Mouse (Mus musculus) kidney, embryonic 16.5 days (tissue): ENCODE data around the gene Cabp1. TPM values are rescaled to one million over a fixed set of nuclear protein-coding genes. Genes with fewer than 3 reads are reported as not detected.

Experiments used
- ATAC-seq: fragments of 200-750 bp; cut with Nextera tagmentation; 2 replicates; pipeline ENCODE4 v1.8.0; 2017; ENCODE audit warnings: moderate TSS enrichment; ENCODE audit not compliant: low FRiP score, low TSS enrichment
- H3K27ac ChIP-seq: fragments of 300-500 bp; sonication (generic); 2 replicates; pipeline ENCODE4 v1.5.1; 2014; ENCODE audit warnings: low read length
- H3K27me3 ChIP-seq: fragments of 300-500 bp; sonication (generic); 2 replicates; pipeline ENCODE4 v1.6.1; 2014; ENCODE audit warnings: low read length, control low read depth, mixed read lengths; ENCODE audit not compliant: insufficient read depth
- H3K36me3 ChIP-seq: fragments of 300-500 bp; sonication (generic); 2 replicates; pipeline ENCODE4 v1.6.1; 2014; ENCODE audit warnings: low read length, control low read depth, mixed read lengths; ENCODE audit not compliant: insufficient read depth
- H3K4me1 ChIP-seq: fragments of 300-500 bp; sonication (generic); 2 replicates; pipeline ENCODE4 v1.6.1; 2014; ENCODE audit warnings: low read length, control low read depth, mixed read lengths; ENCODE audit not compliant: insufficient read depth
- H3K4me2 ChIP-seq: fragments of 300-500 bp; sonication (generic); replicated peaks from 2 replicates; pipeline ENCODE4 v1.6.1; 2014; ENCODE audit warnings: low read depth, low read length
- H3K4me3 ChIP-seq: fragments of 300-500 bp; sonication (generic); 2 replicates; pipeline ENCODE4 v1.5.1; 2014; ENCODE audit warnings: mild to moderate bottlenecking, low read length
- H3K9ac ChIP-seq: fragments of 300-500 bp; sonication (generic); replicated peaks from 2 replicates; pipeline ENCODE4 v1.6.1; 2014; ENCODE audit warnings: low read length
- H3K9me3 ChIP-seq: fragments of 300-500 bp; sonication (generic); 2 replicates; pipeline ENCODE4 v1.6.1; 2016; ENCODE audit warnings: low read length, control low read depth
- WGBS: fragments of 180-500 bp; shearing (Covaris S2); extraction: QIAGEN DNeasy Blood & Tissue Kit; methylation state at CpG from one replicate; pipeline ENCODE4 v1.1.7; 2014; 5-methylcytosine and 5-hydroxymethylcytosine counted together
- polyA plus RNA-seq: library from polyadenylated mRNA; unstranded; fragments of >200 nt; fragmentation: Nextera tagmentation; extraction: Ambion mirVana; gene quantifications from 2 replicates; pipeline ENCODE4 v1.2.1, GENCODE M21; 2015

Gene Cabp1
- polyA plus RNA-seq, result 1.3 TPM in 2 replicates

GRCm38 (mm10) chr5:115193669-115194625, at the start of gene Cabp1:
Gene Cabp1, minus strand, starts transcription at chr5:115194381.
- H3K36me3 ChIP-seq, result no peaks in the 10 kb centered on the region
- peak; percentile 53 for ATAC-seq
- no peak within 1 kb of the TSS for H3K27ac ChIP-seq
- peak within 1 kb of the TSS; percentile 100 for H3K4me2 ChIP-seq
- peaks cover 20% of the 10 kb centered on the region for H3K4me1 ChIP-seq
- H3K9me3 ChIP-seq, result no peaks in the 10 kb centered on the region
- peaks cover 58% of the 10 kb centered on the region for H3K27me3 ChIP-seq
- H3K4me3 ChIP-seq, result peak within 1 kb of the TSS; percentile 61
- H3K9ac ChIP-seq, result peak within 1 kb of the TSS; percentile 56
- WGBS, result under 1% methylated on average over 82 of the region's 116 CpGs

DNA sequence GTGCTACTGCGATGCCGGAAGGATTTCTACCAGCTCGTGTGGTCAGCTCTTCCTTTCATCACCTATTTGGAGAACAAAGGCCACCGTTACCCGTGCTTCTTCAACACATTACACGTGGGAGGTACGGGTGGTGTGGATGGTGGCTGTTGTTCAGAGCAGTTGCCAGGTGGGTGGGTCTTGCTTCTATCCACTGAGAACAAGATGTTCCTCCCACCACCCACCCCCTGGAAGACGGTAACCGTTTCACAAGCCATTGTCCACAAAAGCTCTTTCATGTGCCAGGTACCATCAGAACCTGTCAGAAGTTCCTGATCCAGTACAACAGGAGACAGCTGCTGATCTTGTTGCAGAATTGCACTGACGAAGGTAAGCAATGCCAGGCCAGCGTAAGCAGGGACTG, 46.0 kb upstream of the Cabp1 start:
- H3K9ac ChIP-seq, result no peak overlapping the region
- no peak overlapping the region for H3K4me3 ChIP-seq
- no peak overlapping the region for H3K4me2 ChIP-seq
- no peak overlapping the region for H3K27ac ChIP-seq
- H3K4me1 ChIP-seq, result peaks cover 11% of the 10 kb centered on the region
- ATAC-seq, result no peak
- H3K27me3 ChIP-seq, result no peaks in the 10 kb centered on the region
- peaks cover 51% of the 10 kb centered on the region for H3K36me3 ChIP-seq
- no peaks in the 10 kb centered on the region for H3K9me3 ChIP-seq
- WGBS, result 78% methylated on average over 11 of the region's 11 CpGs

DNA sequence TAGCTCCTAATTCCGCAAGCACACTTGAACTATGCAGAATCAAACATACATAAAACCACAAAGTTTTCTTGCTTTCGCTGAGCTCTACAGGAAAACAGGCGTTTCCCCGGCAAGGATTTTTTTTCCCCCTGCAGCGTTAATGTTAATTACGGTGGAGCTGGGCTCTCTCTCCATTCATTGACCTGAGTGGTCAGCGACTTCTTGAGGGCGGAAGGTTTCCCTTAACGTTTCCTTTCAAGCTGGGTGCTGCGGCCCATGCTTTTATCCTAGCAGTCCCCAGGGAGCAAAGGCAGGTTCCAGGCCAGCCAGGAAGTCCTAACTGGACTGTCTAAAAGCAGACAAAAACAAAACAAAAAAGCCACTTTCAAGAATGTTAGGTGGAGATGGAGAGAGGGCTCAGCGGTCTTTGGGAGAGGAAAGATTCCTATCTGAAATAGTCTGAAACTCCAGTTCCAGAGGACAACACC, 44.6 kb upstream of the Cabp1 start:
- no peaks in the 10 kb centered on the region; the same call in 1 of the 2 replicates for H3K27me3 ChIP-seq
- ATAC-seq, result no peak
- H3K4me3 ChIP-seq, result peak overlapping the region; percentile 88
- H3K27ac ChIP-seq, result no peak overlapping the region
- peak overlapping the region; percentile 91 for H3K4me2 ChIP-seq
- no peaks in the 10 kb centered on the region for H3K9me3 ChIP-seq
- WGBS, result 5% methylated on average over 11 of the region's 11 CpGs
- H3K36me3 ChIP-seq, result peaks cover 37% of the 10 kb centered on the region
- peaks cover 15% of the 10 kb centered on the region for H3K4me1 ChIP-seq
- peak overlapping the region; percentile 86 for H3K9ac ChIP-seq

DNA sequence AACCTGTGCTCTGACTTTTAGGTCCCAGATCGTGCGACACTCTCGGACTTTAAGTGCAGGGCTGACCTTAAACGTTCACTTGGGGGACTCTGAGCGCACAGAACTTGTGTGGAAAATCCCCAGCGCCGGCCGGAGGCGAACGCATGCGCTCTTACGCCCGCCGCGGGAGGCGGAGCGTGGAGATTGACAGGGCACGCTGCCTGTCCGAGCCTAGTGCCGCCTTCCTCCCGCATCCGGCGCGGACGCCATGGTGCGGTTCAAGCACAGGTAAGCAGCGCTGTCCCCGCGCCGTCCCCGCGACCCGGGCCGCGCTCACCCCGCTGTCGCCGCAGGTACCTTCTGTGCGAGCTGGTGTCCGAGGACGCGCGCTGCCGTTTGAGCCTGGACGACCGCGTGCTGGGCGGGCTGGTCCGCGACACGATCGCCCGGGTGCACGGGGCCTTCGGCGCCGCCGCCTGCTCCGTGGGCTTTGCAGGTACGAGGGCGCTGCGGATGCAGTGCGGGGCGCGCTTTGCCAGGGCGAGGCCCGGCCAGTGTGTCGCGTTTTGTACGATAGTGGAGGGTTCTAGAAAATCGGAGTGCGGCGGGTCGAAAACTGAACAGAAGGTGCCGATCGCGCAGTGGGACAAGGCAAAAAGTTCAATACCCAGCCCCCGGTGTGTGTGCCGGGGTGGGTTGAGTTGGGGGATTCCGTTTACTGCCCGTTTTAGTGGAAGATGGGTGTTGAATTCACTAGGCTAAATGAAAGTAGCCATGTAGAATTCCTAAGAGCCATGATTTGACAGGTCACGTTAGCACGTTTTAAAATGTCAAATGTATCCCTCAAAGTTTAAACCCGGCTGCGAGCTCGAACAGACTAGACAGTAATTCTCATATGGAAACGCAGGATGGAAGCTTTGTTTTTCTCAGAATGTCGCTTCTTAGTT, 43.9 kb upstream of the Cabp1 start:
- Histone ChIP-seq H3K9me3 (no peaks in the 10 kb centered on the region), H3K27me3 (peaks cover 3% of the 10 kb centered on the region), H3K4me3 (peak overlapping the region; percentile 88), H3K4me1 (peaks cover 15% of the 10 kb centered on the region), H3K27ac (peak overlapping the region; percentile 84), H3K9ac (peak overlapping the region; percentile 86), H3K36me3 (peaks cover 30% of the 10 kb centered on the region), H3K4me2 (peak overlapping the region; percentile 91)
- peak; percentile 83 for ATAC-seq
- WGBS, result under 1% methylated on average over 88 of the region's 88 CpGs

DNA sequence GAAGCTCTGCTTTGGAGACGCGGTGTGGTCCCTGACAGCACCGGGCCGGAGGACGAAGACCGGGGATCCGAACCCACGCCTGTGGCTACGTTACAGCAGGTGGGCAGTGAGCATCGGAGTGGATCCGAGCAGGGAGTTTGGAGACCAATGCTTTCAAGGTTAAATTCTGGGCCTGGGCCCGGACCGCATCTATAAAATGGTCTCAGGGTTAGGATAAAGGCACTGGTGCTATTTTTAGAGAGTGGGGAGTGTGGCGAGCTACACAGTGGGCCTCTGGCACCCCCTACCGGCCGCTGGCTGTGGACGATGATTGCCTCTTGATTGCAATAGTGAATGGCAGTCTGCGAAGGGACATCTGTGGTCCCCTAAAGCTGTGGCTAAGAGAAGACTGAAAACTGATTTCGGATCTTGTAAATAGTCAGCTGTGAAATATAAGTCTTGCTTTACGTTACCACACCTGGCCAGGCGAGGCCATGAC, 41.6 kb upstream of the Cabp1 start, which contains the start of gene Pop5:
TSS of gene Pop5 (plus strand) at position 51 of the 478 bp plus-strand sequence.
- peaks cover 25% of the 10 kb centered on the region for H3K4me1 ChIP-seq
- under 1% methylated on average over 21 of the region's 21 CpGs for WGBS
- H3K4me3 ChIP-seq, result peak within 1 kb of the TSS; percentile 55
- H3K27me3 ChIP-seq, result peaks cover 11% of the 10 kb centered on the region
- ATAC-seq, result peak; percentile 72
- peak within 1 kb of the TSS; percentile 73 for H3K9ac ChIP-seq
- no peak within 1 kb of the TSS for H3K27ac ChIP-seq
- peaks cover 8% of the 10 kb centered on the region for H3K36me3 ChIP-seq
- no peaks in the 10 kb centered on the region for H3K9me3 ChIP-seq
- peak within 1 kb of the TSS; percentile 82 for H3K4me2 ChIP-seq

DNA sequence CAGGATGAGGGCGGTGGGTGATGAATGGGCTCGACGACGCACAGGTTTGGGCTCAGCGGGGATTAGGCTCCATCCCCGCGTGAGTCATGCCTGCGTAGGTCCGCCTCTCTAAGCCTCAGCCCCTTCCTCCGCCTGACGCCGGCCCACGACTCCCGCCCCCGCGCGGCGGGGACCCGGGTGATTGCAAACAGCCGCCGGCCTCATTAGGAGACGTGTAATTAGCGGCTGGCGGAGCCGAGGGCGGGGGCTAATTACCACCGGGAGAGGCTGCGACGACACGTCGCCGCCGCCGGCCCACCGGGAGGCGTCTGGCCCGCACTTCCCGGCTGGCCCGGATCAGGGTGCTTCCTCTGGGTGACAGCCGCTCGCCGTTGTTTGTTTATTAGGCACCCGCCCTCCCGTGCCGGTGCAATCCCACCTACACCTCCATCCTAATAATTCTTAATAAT, 41.2 kb upstream of the Cabp1 start:
- peaks cover 4% of the 10 kb centered on the region for H3K36me3 ChIP-seq
- H3K9ac ChIP-seq, result peak overlapping the region; percentile 73
- peaks cover 25% of the 10 kb centered on the region for H3K4me1 ChIP-seq
- no peak overlapping the region for H3K27ac ChIP-seq
- H3K4me2 ChIP-seq, result peak overlapping the region; percentile 82
- no peaks in the 10 kb centered on the region for H3K9me3 ChIP-seq
- H3K4me3 ChIP-seq, result peak overlapping the region; percentile 55
- WGBS, result under 1% methylated on average over 43 of the region's 45 CpGs
- peak; percentile 31 for ATAC-seq
- H3K27me3 ChIP-seq, result peaks cover 11% of the 10 kb centered on the region

DNA sequence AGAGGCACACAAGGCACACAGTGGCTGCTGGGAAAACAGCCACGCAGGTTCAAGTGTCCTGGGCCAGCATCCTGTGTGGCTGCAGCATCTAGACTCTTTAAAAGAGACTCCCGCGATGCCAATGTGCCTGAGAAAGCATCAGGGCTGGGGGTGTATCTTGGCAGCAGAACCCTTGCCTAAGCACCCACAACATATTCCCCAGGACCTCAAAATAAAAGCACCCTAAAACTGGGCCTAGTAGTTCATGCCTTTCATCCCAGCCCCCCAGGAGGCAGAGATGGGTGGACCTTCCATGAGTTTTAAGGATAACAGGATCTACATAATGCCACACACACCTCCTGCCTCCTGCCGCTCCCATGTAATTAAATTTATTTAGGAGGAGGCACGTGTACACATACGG, 40.3 kb upstream of the Cabp1 start:
- Histone ChIP-seq H3K27ac (no peak overlapping the region), H3K4me3 (no peak overlapping the region), H3K4me1 (peaks cover 25% of the 10 kb centered on the region), H3K36me3 (no peaks in the 10 kb centered on the region), H3K27me3 (peaks cover 11% of the 10 kb centered on the region), H3K9ac (no peak overlapping the region), H3K4me2 (no peak overlapping the region), H3K9me3 (no peaks in the 10 kb centered on the region)
- ATAC-seq, result no peak
- WGBS, result 69% methylated on average over 6 of the region's 6 CpGs

- peaks cover 17% of the 10 kb centered on the region for H3K4me1 ChIP-seq
- no peak overlapping the region for H3K4me2 ChIP-seq
- H3K9me3 ChIP-seq, result no peaks in the 10 kb centered on the region
- ATAC-seq, result no peak
- peaks cover 11% of the 10 kb centered on the region for H3K27me3 ChIP-seq
- H3K9ac ChIP-seq, result no peak overlapping the region
- H3K4me3 ChIP-seq, result no peak overlapping the region
- 91% methylated on average over 14 of the region's 14 CpGs for WGBS
- H3K27ac ChIP-seq, result no peak overlapping the region
- no peaks in the 10 kb centered on the region for H3K36me3 ChIP-seq
These were observed 39.0 kb upstream of the Cabp1 start for GRCm38 (mm10) chr5:115233031-115233780.

DNA sequence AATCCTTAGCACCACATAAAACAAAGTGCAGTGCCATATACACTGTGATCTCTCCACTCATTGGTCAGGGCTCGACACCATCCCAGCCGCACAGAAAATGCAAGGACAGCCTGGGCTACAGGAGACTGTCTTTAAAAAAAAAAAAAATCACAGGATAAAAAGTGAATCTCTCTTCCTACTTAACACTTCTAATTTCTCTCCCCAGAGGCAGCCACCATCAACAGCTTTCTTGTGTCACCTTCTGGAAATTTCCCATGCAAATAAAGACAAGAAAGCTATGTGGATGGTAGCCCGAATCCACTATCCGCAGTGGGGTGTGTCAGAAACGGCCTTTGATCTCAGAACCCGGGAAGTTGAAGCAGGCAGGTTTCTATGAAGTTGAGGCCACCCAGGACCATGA, 38.3 kb upstream of the Cabp1 start:
- 40% methylated on average over 6 of the region's 6 CpGs for WGBS

More for the DNA sequence above, 38.3 kb upstream of the Cabp1 start:
- no peak overlapping the region for H3K4me3 ChIP-seq
- no peak overlapping the region for H3K4me2 ChIP-seq
- no peak overlapping the region for H3K27ac ChIP-seq
- H3K36me3 ChIP-seq, result no peaks in the 10 kb centered on the region
- ATAC-seq, result no peak
- peaks cover 17% of the 10 kb centered on the region for H3K4me1 ChIP-seq
- peaks cover 11% of the 10 kb centered on the region for H3K27me3 ChIP-seq
- no peak overlapping the region for H3K9ac ChIP-seq
- H3K9me3 ChIP-seq, result no peaks in the 10 kb centered on the region
